Mouse (Mus musculus): ENCODE data around the gene Gc. TPM values are rescaled to one million over a fixed set of nuclear protein-coding genes. Genes with fewer than 3 reads are reported as not detected.

Gc gene
- total RNA-seq (2014; rRNA removed) (7,789 and 10,847 TPM in 2 replicates), polyA plus RNA-seq (2012; rRNA removed) (2,360 and 2,648 TPM in 2 replicates)

GRCm38 (mm10) chr5:89457554-89458062 lies at the start of gene Gc:
Gene Gc (minus strand): TSS chr5:89457898.
- Histone ChIP-seq H3K36me3 (ENCODE audit: control insufficient read depth, insufficient read depth, low read length) (peaks cover 24% of the 10 kb centered on the region), H3K79me2 (ENCODE audit: control insufficient read depth, insufficient read depth, low read length) (peaks cover 8% of the 10 kb centered on the region; the same call in 1 of the 2 replicates), H3K4me1 (ENCODE audit: control insufficient read depth, insufficient read depth, low read length) (peaks cover 14% of the 10 kb centered on the region), H3K4me3 (ENCODE audit: insufficient read depth, low read depth, low read length) (peak within 1 kb of the TSS; percentile 88), H3K27me3 (ENCODE audit: control insufficient read depth, insufficient read depth, low read length) (no peaks in the 10 kb centered on the region), H3K27ac (replicated peaks; ENCODE audit: insufficient read depth, low read depth, low read length) (peak within 1 kb of the TSS; percentile 98), H3K9ac (ENCODE audit: low read depth, low read length) (peak within 1 kb of the TSS; percentile 96)
- peak; percentile 98 for DNase-seq (ENCODE audit: extremely low read depth, low read depth, low spot score)
- 12% methylated on average over 5 of the region's 5 CpGs for WGBS
- peak; percentile 40 for TF ChIP-seq CTCF (IDR thresholded peaks at IDR 0.05; ENCODE audit: low read depth, low read length)
- peak; percentile 91 for TF ChIP-seq POLR2A (IDR thresholded peaks at IDR 0.05; ENCODE audit: extremely low read depth, insufficient read depth, low read length)

- Histone ChIP-seq H3K4me3 (ENCODE audit: insufficient read depth, low read depth, low read length) (no peak overlapping the region), H3K9ac (ENCODE audit: low read depth, low read length) (no peak overlapping the region), H3K27ac (replicated peaks; ENCODE audit: insufficient read depth, low read depth, low read length) (no peak overlapping the region), H3K79me2 (ENCODE audit: control insufficient read depth, insufficient read depth, low read length) (no peaks in the 10 kb centered on the region; the same call in 1 of the 2 replicates), H3K4me1 (ENCODE audit: control insufficient read depth, insufficient read depth, low read length) (peaks cover 2% of the 10 kb centered on the region; the same call in 1 of the 2 replicates), H3K27me3 (ENCODE audit: control insufficient read depth, insufficient read depth, low read length) (no peaks in the 10 kb centered on the region), H3K36me3 (ENCODE audit: control insufficient read depth, insufficient read depth, low read length) (no peaks in the 10 kb centered on the region)
- DNase-seq (ENCODE audit: extremely low read depth, low read depth, low spot score) = peak; percentile 83
- TF ChIP-seq POLR2A (IDR thresholded peaks at IDR 0.05; ENCODE audit: extremely low read depth, insufficient read depth, low read length) (no peak), CTCF (IDR thresholded peaks at IDR 0.05; ENCODE audit: low read depth, low read length) (peak; percentile 64)
- 25% methylated on average over 6 of the region's 6 CpGs for WGBS
Measured at GRCm38 (mm10) chr5:89500182-89500581, 42.5 kb upstream of the Gc start.

GRCm38 (mm10) chr5:89492560-89492959 lies 34.9 kb upstream of the Gc start:
- TF ChIP-seq CTCF (IDR thresholded peaks at IDR 0.05; ENCODE audit: low read depth, low read length) (no peak), POLR2A (IDR thresholded peaks at IDR 0.05; ENCODE audit: extremely low read depth, insufficient read depth, low read length) (no peak)
- Histone ChIP-seq H3K36me3 (ENCODE audit: control insufficient read depth, insufficient read depth, low read length) (no peaks in the 10 kb centered on the region), H3K4me1 (ENCODE audit: control insufficient read depth, insufficient read depth, low read length) (peaks cover 3% of the 10 kb centered on the region; the same call in 1 of the 2 replicates), H3K9ac (ENCODE audit: low read depth, low read length) (no peak overlapping the region), H3K79me2 (ENCODE audit: control insufficient read depth, insufficient read depth, low read length) (no peaks in the 10 kb centered on the region; the same call in 1 of the 2 replicates), H3K27ac (replicated peaks; ENCODE audit: insufficient read depth, low read depth, low read length) (no peak overlapping the region), H3K4me3 (ENCODE audit: insufficient read depth, low read depth, low read length) (no peak overlapping the region), H3K27me3 (ENCODE audit: control insufficient read depth, insufficient read depth, low read length) (no peaks in the 10 kb centered on the region)
- peak; percentile 94 for DNase-seq (ENCODE audit: extremely low read depth, low read depth, low spot score)
- 25% methylated on average over 1 of the region's 1 CpGs for WGBS

DNA sequence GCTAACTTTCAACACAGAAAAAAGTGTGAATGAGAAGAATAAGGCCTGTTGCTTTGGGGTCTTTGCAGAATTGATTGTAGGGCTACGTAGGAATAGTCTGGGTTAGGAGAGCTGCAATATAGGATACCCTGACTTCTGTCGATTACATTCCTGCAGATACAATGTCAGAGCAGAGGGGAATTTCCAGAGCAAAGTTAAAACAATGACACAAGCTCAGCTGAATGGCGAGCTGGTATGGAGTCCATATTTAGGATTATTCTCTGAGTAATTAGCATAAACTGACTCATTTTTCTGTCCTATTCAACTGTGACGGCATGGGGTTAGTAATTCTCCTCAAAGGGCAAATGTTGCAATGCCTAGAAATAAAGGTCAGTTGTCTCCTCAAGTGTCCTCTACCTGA lies 12.8 kb upstream of the Gc start:
- Histone ChIP-seq H3K36me3 (ENCODE audit: control insufficient read depth, insufficient read depth, low read length) (no peaks in the 10 kb centered on the region), H3K79me2 (ENCODE audit: control insufficient read depth, insufficient read depth, low read length) (no peaks in the 10 kb centered on the region), H3K27ac (replicated peaks; ENCODE audit: insufficient read depth, low read depth, low read length) (no peak overlapping the region), H3K4me1 (ENCODE audit: control insufficient read depth, insufficient read depth, low read length) (peaks cover 15% of the 10 kb centered on the region; the same call in 1 of the 2 replicates), H3K9ac (ENCODE audit: low read depth, low read length) (no peak overlapping the region), H3K27me3 (ENCODE audit: control insufficient read depth, insufficient read depth, low read length) (no peaks in the 10 kb centered on the region), H3K4me3 (ENCODE audit: insufficient read depth, low read depth, low read length) (no peak overlapping the region)
- peak; percentile 44 for DNase-seq (ENCODE audit: extremely low read depth, low read depth, low spot score)
- TF ChIP-seq POLR2A (IDR thresholded peaks at IDR 0.05; ENCODE audit: extremely low read depth, insufficient read depth, low read length) = no peak
- no peak for TF ChIP-seq CTCF (IDR thresholded peaks at IDR 0.05; ENCODE audit: low read depth, low read length)
- 76% methylated on average over 4 of the region's 4 CpGs for WGBS

GRCm38 (mm10) chr5:89467886-89468285 lies 10.2 kb upstream of the Gc start:
- Histone ChIP-seq H3K36me3 (ENCODE audit: control insufficient read depth, insufficient read depth, low read length) (no peaks in the 10 kb centered on the region), H3K4me1 (ENCODE audit: control insufficient read depth, insufficient read depth, low read length) (peaks cover 20% of the 10 kb centered on the region; the same call in 1 of the 2 replicates), H3K27me3 (ENCODE audit: control insufficient read depth, insufficient read depth, low read length) (no peaks in the 10 kb centered on the region), H3K9ac (ENCODE audit: low read depth, low read length) (no peak overlapping the region), H3K4me3 (ENCODE audit: insufficient read depth, low read depth, low read length) (no peak overlapping the region), H3K79me2 (ENCODE audit: control insufficient read depth, insufficient read depth, low read length) (no peaks in the 10 kb centered on the region; the same call in 1 of the 2 replicates), H3K27ac (replicated peaks; ENCODE audit: insufficient read depth, low read depth, low read length) (peak overlapping the region; percentile 90)
- peak; percentile 98 for DNase-seq (ENCODE audit: extremely low read depth, low read depth, low spot score)
- WGBS = 28% methylated on average over 2 of the region's 2 CpGs
- TF ChIP-seq CTCF (IDR thresholded peaks at IDR 0.05; ENCODE audit: low read depth, low read length) (no peak), POLR2A (IDR thresholded peaks at IDR 0.05; ENCODE audit: extremely low read depth, insufficient read depth, low read length) (no peak)

GRCm38 (mm10) chr5:89467045-89467444 lies 9.3 kb upstream of the Gc start:
- WGBS = 16% methylated on average over 1 of the region's 1 CpGs
- Histone ChIP-seq H3K4me3 (ENCODE audit: insufficient read depth, low read depth, low read length) (no peak overlapping the region), H3K9ac (ENCODE audit: low read depth, low read length) (no peak overlapping the region), H3K27ac (replicated peaks; ENCODE audit: insufficient read depth, low read depth, low read length) (peak overlapping the region; percentile 93), H3K79me2 (ENCODE audit: control insufficient read depth, insufficient read depth, low read length) (no peaks in the 10 kb centered on the region; the same call in 1 of the 2 replicates), H3K36me3 (ENCODE audit: control insufficient read depth, insufficient read depth, low read length) (no peaks in the 10 kb centered on the region), H3K27me3 (ENCODE audit: control insufficient read depth, insufficient read depth, low read length) (no peaks in the 10 kb centered on the region), H3K4me1 (ENCODE audit: control insufficient read depth, insufficient read depth, low read length) (peaks cover 24% of the 10 kb centered on the region; the same call in 1 of the 2 replicates)
- DNase-seq (ENCODE audit: extremely low read depth, low read depth, low spot score) = peak; percentile 98
- TF ChIP-seq CTCF (IDR thresholded peaks at IDR 0.05; ENCODE audit: low read depth, low read length) (no peak), POLR2A (IDR thresholded peaks at IDR 0.05; ENCODE audit: extremely low read depth, insufficient read depth, low read length) (no peak)

Measured in liver, adult 2 months (tissue).